19 mouse cellular contexts compared by ENCODE assay signal in the genomic region with DNA sequence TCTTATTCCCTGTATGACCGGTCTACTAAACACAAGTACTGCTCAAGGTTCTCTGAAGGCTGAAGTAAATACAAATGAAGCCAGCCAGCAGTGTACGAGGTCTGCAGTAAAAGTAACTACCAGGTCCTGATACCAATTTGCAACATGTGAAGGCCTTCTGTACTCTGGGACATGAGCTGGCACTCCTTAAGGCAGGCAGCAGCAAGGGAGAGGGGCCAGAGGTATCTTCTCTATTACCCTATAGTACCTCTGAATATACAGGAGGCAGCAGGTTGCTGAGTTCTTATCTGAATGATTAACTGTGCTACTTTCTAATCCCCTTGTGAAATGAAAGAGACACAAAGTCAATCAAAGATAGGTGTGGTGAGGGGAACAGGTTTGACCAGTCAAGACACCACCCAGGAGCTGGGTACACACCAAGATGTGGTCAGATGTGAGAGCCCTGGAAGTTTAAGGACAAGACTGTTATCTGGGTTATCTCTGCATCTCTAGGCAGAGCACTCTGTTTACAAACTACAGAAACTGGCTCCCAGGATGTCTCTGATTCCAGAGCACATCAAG. TPM values are rescaled to one million over a fixed set of nuclear protein-coding genes. Genes with fewer than 3 reads are reported as not detected.
DNase-seq lines count a peak whose midpoint lies in the region; ATAC-seq lines count a peak whose summit lies in the region.
"Had no signal": no experiment of that assay in that cellular context is flagged by ENCODE, and none has a peak within 500 bp of the region (broad histone marks: within the 10 kb centered on the region; RNA-seq: fewer than 3 reads in every experiment).

No protein-coding gene starts in this region.

- H3K4me3 ChIP-seq in liver, embryonic 12.5 days, result no peak overlapping the region
- H3K4me3 ChIP-seq in liver, embryonic 11.5 days (ENCODE audit: low read depth, low read length), result no peak overlapping the region
- no peak overlapping the region for H3K4me3 ChIP-seq in brown adipose tissue, adult 24 weeks (ENCODE audit: insufficient read depth, low read depth, low read length)
- no peak overlapping the region for H3K4me3 ChIP-seq in intestine, embryonic 15.5 days (replicated peaks)
- H3K4me3 ChIP-seq in stomach, embryonic 16.5 days (replicated peaks; ENCODE audit: low read length), result no peak overlapping the region
- H3K4me3 ChIP-seq: embryonic facial prominence, embryonic 10.5 days; forebrain, embryonic 13.5 days; heart, embryonic 10.5 days; hindbrain, embryonic 12.5 days had no signal

- peaks cover 33% of the 10 kb centered on the region for H3K4me1 ChIP-seq in liver, embryonic 12.5 days
- H3K4me1 ChIP-seq in liver, embryonic 11.5 days (replicated peaks; ENCODE audit: control insufficient read depth, insufficient read depth, low read length), result peaks cover 6% of the 10 kb centered on the region; the same call in 1 of the 2 replicates
- H3K4me1 ChIP-seq in brown adipose tissue, adult 24 weeks (ENCODE audit: control insufficient read depth, insufficient read depth, insufficient read length, low read length), result no peaks in the 10 kb centered on the region
- H3K4me1 ChIP-seq in intestine, embryonic 15.5 days (replicated peaks), result no peaks in the 10 kb centered on the region; the same call in 1 of the 2 replicates
- H3K4me1 ChIP-seq in stomach, embryonic 16.5 days (ENCODE audit: control insufficient read depth, insufficient read depth, low read length), result no peaks in the 10 kb centered on the region
- H3K4me1 ChIP-seq: embryonic facial prominence, embryonic 10.5 days; forebrain, embryonic 13.5 days; heart, embryonic 10.5 days; hindbrain, embryonic 12.5 days had no signal

- peaks cover 95% of the 10 kb centered on the region for H3K36me3 ChIP-seq in liver, embryonic 12.5 days
- peaks cover 11% of the 10 kb centered on the region for H3K36me3 ChIP-seq in liver, embryonic 11.5 days (ENCODE audit: control insufficient read depth, insufficient read depth, low read length)
- H3K36me3 ChIP-seq in intestine, embryonic 15.5 days, result peaks cover 16% of the 10 kb centered on the region; the same call in 1 of the 2 replicates
- H3K36me3 ChIP-seq in stomach, embryonic 16.5 days (ENCODE audit: control insufficient read depth, insufficient read depth, low read length), result 0 out of 2 replicates have a peak, but pooled peaks cover 4% of the 10 kb centered on the region

- H3K27me3 ChIP-seq in liver, embryonic 12.5 days (replicated peaks), result no peaks in the 10 kb centered on the region
- H3K27me3 ChIP-seq in liver, embryonic 11.5 days (replicated peaks; ENCODE audit: control insufficient read depth, insufficient read depth, low read length), result no peaks in the 10 kb centered on the region
- no peaks in the 10 kb centered on the region for H3K27me3 ChIP-seq in intestine, embryonic 15.5 days (replicated peaks)
- no peaks in the 10 kb centered on the region for H3K27me3 ChIP-seq in stomach, embryonic 16.5 days (ENCODE audit: control insufficient read depth, insufficient read depth, low read length)
- H3K27me3 ChIP-seq: forebrain, embryonic 13.5 days; hindbrain, embryonic 12.5 days had no signal

- no peak overlapping the region for H3K4me2 ChIP-seq in liver, embryonic 12.5 days
- no peak overlapping the region for H3K4me2 ChIP-seq in liver, embryonic 11.5 days
- no peak overlapping the region for H3K4me2 ChIP-seq in intestine, embryonic 15.5 days (replicated peaks)
- H3K4me2 ChIP-seq in stomach, embryonic 16.5 days (ENCODE audit: low read depth, low read length), result no peak overlapping the region
- H3K4me2 ChIP-seq: forebrain, embryonic 13.5 days; hindbrain, embryonic 12.5 days had no signal

- ATAC-seq in liver, embryonic 12.5 days, result no peak
- ATAC-seq in liver, embryonic 11.5 days (replicated peaks; ENCODE audit: low FRiP score), result no peak
- peak; percentile 84 for ATAC-seq in intestine, embryonic 15.5 days
- peak; percentile 29; the same call in 1 of the 2 replicates for ATAC-seq in stomach, embryonic 16.5 days (ENCODE audit: insufficient read depth, low FRiP score)
- ATAC-seq: forebrain, embryonic 13.5 days; hindbrain, embryonic 16.5 days had no signal

- no peak overlapping the region for H3K9ac ChIP-seq in liver, embryonic 12.5 days
- no peak overlapping the region for H3K9ac ChIP-seq in liver, embryonic 11.5 days (ENCODE audit: low read depth, low read length)
- no peak overlapping the region for H3K9ac ChIP-seq in intestine, embryonic 15.5 days
- H3K9ac ChIP-seq in stomach, embryonic 16.5 days (ENCODE audit: low read length), result no peak overlapping the region
- H3K9ac ChIP-seq: forebrain, embryonic 13.5 days; hindbrain, embryonic 12.5 days had no signal

- DNase-seq in liver, embryonic 11.5 days (ENCODE audit: low spot score), result no peak
- DNase-seq in cerebellum, postnatal 14 days, result no peak
- no peak for DNase-seq in cerebellum, postnatal 10 days
- DNase-seq: adrenal gland, postnatal 10 days; cerebellum, adult 11-12 months; cerebellum, adult 9-10 months; gastrocnemius, postnatal 10 days; heart, adult 18-20 months; heart, postnatal 10 days; heart, postnatal 4 days had no signal

- 87% methylated on average over 2 of the region's 2 CpGs for whole genome bisulfite sequencing in liver, embryonic 12.5 days (ENCODE audit: insufficient replicate concordance)
- 82% methylated on average over 2 of the region's 2 CpGs for WGBS in liver, embryonic 11.5 days
- WGBS in intestine, embryonic 15.5 days, result 74% methylated on average over 2 of the region's 2 CpGs
- 77% methylated on average over 2 of the region's 2 CpGs for WGBS in stomach, embryonic 16.5 days

- 0 out of 2 replicates have a peak overlapping the region, but pooled peaks have one; percentile 9 for H3K27ac ChIP-seq in liver, embryonic 12.5 days
- no peak overlapping the region for H3K27ac ChIP-seq in liver, embryonic 11.5 days (ENCODE audit: low read depth, low read length)
- 0 out of 2 replicates have a peak overlapping the region, but pooled peaks have one; percentile 26 for H3K27ac ChIP-seq in brown adipose tissue, adult 24 weeks (replicated peaks; ENCODE audit: low read depth, low read length)
- H3K27ac ChIP-seq in intestine, embryonic 15.5 days, result no peak overlapping the region
- H3K27ac ChIP-seq in stomach, embryonic 16.5 days (ENCODE audit: low read length), result 0 out of 2 replicates have a peak overlapping the region, but pooled peaks have one; percentile 31
- H3K27ac ChIP-seq: embryonic facial prominence, embryonic 10.5 days; forebrain, embryonic 13.5 days; heart, embryonic 10.5 days; hindbrain, embryonic 12.5 days had no signal

- H3K9me3 ChIP-seq in liver, embryonic 12.5 days (replicated peaks), result no peaks in the 10 kb centered on the region
- no peaks in the 10 kb centered on the region for H3K9me3 ChIP-seq in liver, embryonic 11.5 days (ENCODE audit: control insufficient read depth, low read length)
- no peaks in the 10 kb centered on the region for H3K9me3 ChIP-seq in intestine, embryonic 15.5 days
- H3K9me3 ChIP-seq in stomach, embryonic 16.5 days (replicated peaks; ENCODE audit: control insufficient read depth, low read length), result no peaks in the 10 kb centered on the region
- H3K9me3 ChIP-seq: embryonic facial prominence, embryonic 10.5 days; forebrain, embryonic 13.5 days; heart, embryonic 10.5 days; hindbrain, embryonic 12.5 days had no signal

RNA-seq across cellular contexts. Expression of a gene that starts 15.9 kb away (rescaled TPM):
- 15.4 and 15.7 TPM in 2 replicates for polyA plus RNA-seq in liver, embryonic 12.5 days (2016; fragmentation: Nextera tagmentation; extraction: Ambion mirVana)
- polyA plus RNA-seq in liver, embryonic 11.5 days (2014; fragmentation: Nextera tagmentation; extraction: Ambion mirVana), result 26.0 and 30.2 TPM in 2 replicates
- 8.7 and 8.8 TPM in 2 replicates for polyA plus RNA-seq in brown adipose tissue, adult 24 weeks (2012; ENCODE audit: insufficient read depth, insufficient read length, missing spikeins)
- polyA plus RNA-seq in intestine, embryonic 15.5 days (2015; fragmentation: Nextera tagmentation; extraction: Ambion mirVana), result 30.0 and 30.3 TPM in 2 replicates
- 39.5 and 43.6 TPM in 2 replicates for polyA plus RNA-seq in stomach, embryonic 16.5 days (2015; fragmentation: Nextera tagmentation; extraction: Ambion mirVana)

Comparison
In these comparisons a context has a peak if more than half of its experiments do, and no peak if none do; other contexts are left out.
1. H3K27ac ChIP-seq: peak in liver, embryonic 12.5 days (single experiment), brown adipose tissue, adult 24 weeks (single experiment) and stomach, embryonic 16.5 days (single experiment); none in liver, embryonic 11.5 days (single experiment) and intestine, embryonic 15.5 days (single experiment).
2. ATAC-seq: peak in intestine, embryonic 15.5 days (single experiment) and stomach, embryonic 16.5 days (single experiment); none in liver, embryonic 12.5 days (single experiment) and liver, embryonic 11.5 days (single experiment).